Mouse (Mus musculus): ENCODE data around the gene Nhp2. TPM values are rescaled to one million over a fixed set of nuclear protein-coding genes. Genes with fewer than 3 reads are reported as not detected.

The Nhp2 gene
- polyA plus RNA-seq, 1 experiment from 2014 or later: 349 TPM

DNA sequence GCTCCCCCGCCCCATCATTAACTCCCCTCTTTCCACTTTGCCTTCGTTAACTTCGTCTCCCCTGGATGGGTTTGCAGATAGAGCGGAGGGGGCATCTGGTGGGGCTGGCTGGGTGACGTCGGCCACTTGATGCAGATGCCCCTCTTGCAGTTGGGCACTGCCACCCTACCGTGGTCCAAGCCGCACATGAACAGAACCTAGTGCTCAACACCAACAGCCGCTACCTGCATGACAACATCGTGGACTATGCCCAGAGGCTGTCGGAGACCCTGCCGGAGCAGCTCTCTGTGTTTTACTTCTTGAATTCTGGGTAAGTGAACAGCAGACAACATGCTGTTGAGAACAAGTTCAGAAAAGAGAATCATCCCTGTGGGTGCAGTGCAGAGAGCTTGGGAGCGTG lies 33.1 kb upstream of the Nhp2 start:
- H3K9ac ChIP-seq (ENCODE audit: low read depth, low read length): peak overlapping the region; percentile 97
- H3K4me2 ChIP-seq: peak overlapping the region; percentile 70
- H3K9me3 ChIP-seq (ENCODE audit: control insufficient read depth, low read length): no peaks in the 10 kb centered on the region
- no peak overlapping the region for H3K27ac ChIP-seq (ENCODE audit: low read depth, low read length)
- H3K4me1 ChIP-seq (replicated peaks; ENCODE audit: control insufficient read depth, insufficient read depth, low read length): peaks cover 22% of the 10 kb centered on the region
- WGBS: 92% methylated on average over 13 of the region's 13 CpGs
- DNase-seq (ENCODE audit: low spot score): no peak
- ATAC-seq (replicated peaks; ENCODE audit: low FRiP score): no peak
- peak overlapping the region; percentile 81; the same call in 1 of the 2 replicates for H3K4me3 ChIP-seq (ENCODE audit: low read depth, low read length)
- no peaks in the 10 kb centered on the region for H3K27me3 ChIP-seq (replicated peaks; ENCODE audit: control insufficient read depth, insufficient read depth, low read length)
- peaks cover 46% of the 10 kb centered on the region for H3K36me3 ChIP-seq (ENCODE audit: control insufficient read depth, insufficient read depth, low read length)

GRCm38 (mm10) chr11:51587059-51587458 lies 32.5 kb upstream of the Nhp2 start:
- 89% methylated on average over 1 of the region's 1 CpGs for WGBS
- Histone ChIP-seq H3K4me3 (ENCODE audit: low read depth, low read length) (peak overlapping the region; percentile 11; the same call in 1 of the 2 replicates), H3K36me3 (ENCODE audit: control insufficient read depth, insufficient read depth, low read length) (peaks cover 52% of the 10 kb centered on the region), H3K4me2 (no peak overlapping the region), H3K27me3 (replicated peaks; ENCODE audit: control insufficient read depth, insufficient read depth, low read length) (no peaks in the 10 kb centered on the region), H3K27ac (ENCODE audit: low read depth, low read length) (no peak overlapping the region; the same call in 1 of the 2 replicates), H3K9me3 (ENCODE audit: control insufficient read depth, low read length) (no peaks in the 10 kb centered on the region), H3K4me1 (replicated peaks; ENCODE audit: control insufficient read depth, insufficient read depth, low read length) (peaks cover 22% of the 10 kb centered on the region), H3K9ac (ENCODE audit: low read depth, low read length) (peak overlapping the region; percentile 12; the same call in 1 of the 2 replicates)
- DNase-seq (ENCODE audit: low spot score): no peak
- ATAC-seq (replicated peaks; ENCODE audit: low FRiP score): no peak

DNA sequence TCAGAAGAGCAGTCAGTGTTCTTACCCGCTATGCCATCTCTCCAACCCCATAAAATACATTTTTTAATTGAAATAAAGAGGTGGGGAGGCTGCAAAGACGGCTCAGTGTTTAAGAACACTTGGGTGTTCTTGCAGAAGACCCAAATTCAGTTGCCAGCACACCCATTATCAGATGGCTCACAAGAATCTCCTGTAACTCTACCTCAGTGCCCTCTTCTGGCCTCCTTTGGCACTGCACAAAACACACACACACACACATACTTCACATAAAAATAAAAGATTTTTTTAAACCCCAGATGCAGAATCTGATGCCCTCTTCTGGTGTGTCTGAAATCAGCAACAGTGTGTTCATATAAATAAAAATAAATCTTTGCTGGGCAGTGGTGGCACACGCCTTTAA lies 30.7 kb upstream of the Nhp2 start:
- ATAC-seq (replicated peaks; ENCODE audit: low FRiP score): no peak
- whole genome bisulfite sequencing: 93% methylated on average over 3 of the region's 3 CpGs
- DNase-seq (ENCODE audit: low spot score): no peak

DNA sequence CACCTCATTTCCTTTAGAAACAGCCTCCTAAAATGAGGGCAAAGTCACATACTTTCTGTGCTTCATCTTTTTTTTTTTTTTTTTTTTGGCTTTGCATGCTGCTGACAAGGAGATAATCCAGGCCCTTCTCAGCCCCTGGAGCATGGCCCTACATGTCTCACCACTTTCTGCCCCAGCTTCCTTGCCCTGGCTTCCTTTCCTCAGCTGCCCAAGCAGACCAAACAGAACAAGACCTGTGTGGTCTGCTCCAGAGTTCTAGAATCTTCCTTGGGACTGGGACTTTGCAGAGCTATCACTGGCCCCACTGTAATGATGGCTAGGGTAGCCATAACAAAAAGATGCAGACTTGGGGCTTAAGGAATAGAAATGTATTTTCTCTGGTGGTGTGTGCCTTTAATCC lies 29.5 kb upstream of the Nhp2 start:
- H3K9ac ChIP-seq (ENCODE audit: low read depth, low read length): no peak overlapping the region
- no peak for DNase-seq (ENCODE audit: low spot score)
- no peak overlapping the region for H3K4me2 ChIP-seq
- no peak overlapping the region for H3K27ac ChIP-seq (ENCODE audit: low read depth, low read length)
- peaks cover 78% of the 10 kb centered on the region for H3K36me3 ChIP-seq (ENCODE audit: control insufficient read depth, insufficient read depth, low read length)
- H3K27me3 ChIP-seq (replicated peaks; ENCODE audit: control insufficient read depth, insufficient read depth, low read length): no peaks in the 10 kb centered on the region
- H3K4me3 ChIP-seq (ENCODE audit: low read depth, low read length): no peak overlapping the region
- H3K4me1 ChIP-seq (replicated peaks; ENCODE audit: control insufficient read depth, insufficient read depth, low read length): peaks cover 18% of the 10 kb centered on the region
- no peak for ATAC-seq (replicated peaks; ENCODE audit: low FRiP score)
- H3K9me3 ChIP-seq (ENCODE audit: control insufficient read depth, low read length): no peaks in the 10 kb centered on the region

More for the DNA sequence above, 30.7 kb upstream of the Nhp2 start:
- Histone ChIP-seq H3K36me3 (ENCODE audit: control insufficient read depth, insufficient read depth, low read length) (peaks cover 69% of the 10 kb centered on the region), H3K9me3 (ENCODE audit: control insufficient read depth, low read length) (no peaks in the 10 kb centered on the region), H3K4me2 (no peak overlapping the region), H3K4me3 (ENCODE audit: low read depth, low read length) (no peak overlapping the region), H3K9ac (ENCODE audit: low read depth, low read length) (no peak overlapping the region), H3K27ac (ENCODE audit: low read depth, low read length) (no peak overlapping the region), H3K27me3 (replicated peaks; ENCODE audit: control insufficient read depth, insufficient read depth, low read length) (no peaks in the 10 kb centered on the region), H3K4me1 (replicated peaks; ENCODE audit: control insufficient read depth, insufficient read depth, low read length) (peaks cover 21% of the 10 kb centered on the region)

DNA sequence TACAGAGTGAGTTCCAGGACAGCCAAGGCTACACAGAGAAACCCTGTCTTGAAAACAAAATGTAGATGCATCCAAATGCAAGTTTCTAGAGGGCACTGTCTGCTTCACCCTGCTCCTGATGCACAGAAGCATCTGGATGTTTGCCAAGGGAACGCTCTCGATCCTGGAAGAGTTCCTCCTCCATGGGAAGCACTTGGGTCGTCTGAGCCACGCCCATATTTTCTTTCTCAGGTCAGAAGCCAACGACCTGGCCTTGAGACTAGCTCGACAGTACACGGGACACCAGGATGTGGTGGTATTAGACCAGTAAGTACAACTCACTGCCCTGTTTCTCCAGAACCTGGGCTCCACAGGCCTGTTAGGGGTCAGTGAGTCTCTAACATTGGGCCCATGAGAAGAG lies 28.4 kb upstream of the Nhp2 start:
- ATAC-seq (replicated peaks; ENCODE audit: low FRiP score) (no peak), DNase-seq (ENCODE audit: low spot score) (no peak)
- Histone ChIP-seq H3K9ac (ENCODE audit: low read depth, low read length) (no peak overlapping the region), H3K4me1 (replicated peaks; ENCODE audit: control insufficient read depth, insufficient read depth, low read length) (peaks cover 9% of the 10 kb centered on the region), H3K36me3 (ENCODE audit: control insufficient read depth, insufficient read depth, low read length) (peaks cover 81% of the 10 kb centered on the region), H3K4me2 (no peak overlapping the region), H3K27ac (ENCODE audit: low read depth, low read length) (no peak overlapping the region), H3K4me3 (ENCODE audit: low read depth, low read length) (no peak overlapping the region), H3K27me3 (replicated peaks; ENCODE audit: control insufficient read depth, insufficient read depth, low read length) (no peaks in the 10 kb centered on the region), H3K9me3 (ENCODE audit: control insufficient read depth, low read length) (no peaks in the 10 kb centered on the region)
- WGBS: 76% methylated on average over 7 of the region's 7 CpGs

- peaks cover 1% of the 10 kb centered on the region; the same call in 1 of the 2 replicates for H3K4me1 ChIP-seq (replicated peaks; ENCODE audit: control insufficient read depth, insufficient read depth, low read length)
- WGBS: 89% methylated on average over 7 of the region's 7 CpGs
- ATAC-seq (replicated peaks; ENCODE audit: low FRiP score) (no peak), DNase-seq (ENCODE audit: low spot score) (no peak)
- H3K27me3 ChIP-seq (replicated peaks; ENCODE audit: control insufficient read depth, insufficient read depth, low read length): no peaks in the 10 kb centered on the region
- no peak overlapping the region for H3K27ac ChIP-seq (ENCODE audit: low read depth, low read length)
- no peak overlapping the region for H3K9ac ChIP-seq (ENCODE audit: low read depth, low read length)
- peaks cover 77% of the 10 kb centered on the region for H3K36me3 ChIP-seq (ENCODE audit: control insufficient read depth, insufficient read depth, low read length)
- no peak overlapping the region for H3K4me2 ChIP-seq
- H3K9me3 ChIP-seq (ENCODE audit: control insufficient read depth, low read length): no peaks in the 10 kb centered on the region
- H3K4me3 ChIP-seq (ENCODE audit: low read depth, low read length): no peak overlapping the region
Observed at GRCm38 (mm10) chr11:51591915-51592314, 27.6 kb upstream of the Nhp2 start.

- WGBS: 91% methylated on average over 4 of the region's 4 CpGs
- no peaks in the 10 kb centered on the region for H3K27me3 ChIP-seq (replicated peaks; ENCODE audit: control insufficient read depth, insufficient read depth, low read length)
- H3K4me3 ChIP-seq (ENCODE audit: low read depth, low read length): no peak overlapping the region
- DNase-seq (ENCODE audit: low spot score) (no peak), ATAC-seq (replicated peaks; ENCODE audit: low FRiP score) (no peak)
- H3K4me1 ChIP-seq (replicated peaks; ENCODE audit: control insufficient read depth, insufficient read depth, low read length): no peaks in the 10 kb centered on the region
- H3K36me3 ChIP-seq (ENCODE audit: control insufficient read depth, insufficient read depth, low read length): peaks cover 73% of the 10 kb centered on the region
- no peaks in the 10 kb centered on the region for H3K9me3 ChIP-seq (ENCODE audit: control insufficient read depth, low read length)
- no peak overlapping the region for H3K4me2 ChIP-seq
- no peak overlapping the region for H3K9ac ChIP-seq (ENCODE audit: low read depth, low read length)
- H3K27ac ChIP-seq (ENCODE audit: low read depth, low read length): no peak overlapping the region
Observed at GRCm38 (mm10) chr11:51593368-51593767, 26.2 kb upstream of the Nhp2 start.

DNA sequence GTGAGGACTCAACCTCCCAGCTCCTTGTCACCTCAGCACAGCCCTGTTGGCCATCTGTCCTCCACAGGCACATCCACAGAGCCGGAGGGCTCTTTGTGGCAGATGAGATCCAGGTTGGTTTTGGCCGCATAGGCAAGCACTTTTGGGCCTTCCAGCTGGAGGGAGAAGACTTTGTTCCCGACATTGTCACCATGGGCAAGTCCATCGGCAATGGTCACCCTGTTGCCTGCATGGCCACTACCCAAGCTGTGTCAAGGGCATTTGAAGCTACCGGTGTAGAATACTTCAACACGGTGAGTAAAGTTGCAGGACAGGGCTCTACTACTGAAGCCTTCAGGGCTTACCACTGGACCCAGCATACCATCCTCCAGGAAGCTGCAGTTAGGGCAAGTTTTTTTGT lies 25.7 kb upstream of the Nhp2 start:
- H3K36me3 ChIP-seq (ENCODE audit: control insufficient read depth, insufficient read depth, low read length): peaks cover 73% of the 10 kb centered on the region
- no peaks in the 10 kb centered on the region for H3K9me3 ChIP-seq (ENCODE audit: control insufficient read depth, low read length)
- 88% methylated on average over 6 of the region's 6 CpGs for WGBS
- no peak for ATAC-seq (replicated peaks; ENCODE audit: low FRiP score)
- no peak overlapping the region for H3K9ac ChIP-seq (ENCODE audit: low read depth, low read length)
- no peak overlapping the region for H3K4me2 ChIP-seq
- DNase-seq (ENCODE audit: low spot score): no peak
- H3K27ac ChIP-seq (ENCODE audit: low read depth, low read length): no peak overlapping the region
- H3K4me3 ChIP-seq (ENCODE audit: low read depth, low read length): no peak overlapping the region
- no peaks in the 10 kb centered on the region for H3K4me1 ChIP-seq (replicated peaks; ENCODE audit: control insufficient read depth, insufficient read depth, low read length)
- no peaks in the 10 kb centered on the region for H3K27me3 ChIP-seq (replicated peaks; ENCODE audit: control insufficient read depth, insufficient read depth, low read length)

DNA sequence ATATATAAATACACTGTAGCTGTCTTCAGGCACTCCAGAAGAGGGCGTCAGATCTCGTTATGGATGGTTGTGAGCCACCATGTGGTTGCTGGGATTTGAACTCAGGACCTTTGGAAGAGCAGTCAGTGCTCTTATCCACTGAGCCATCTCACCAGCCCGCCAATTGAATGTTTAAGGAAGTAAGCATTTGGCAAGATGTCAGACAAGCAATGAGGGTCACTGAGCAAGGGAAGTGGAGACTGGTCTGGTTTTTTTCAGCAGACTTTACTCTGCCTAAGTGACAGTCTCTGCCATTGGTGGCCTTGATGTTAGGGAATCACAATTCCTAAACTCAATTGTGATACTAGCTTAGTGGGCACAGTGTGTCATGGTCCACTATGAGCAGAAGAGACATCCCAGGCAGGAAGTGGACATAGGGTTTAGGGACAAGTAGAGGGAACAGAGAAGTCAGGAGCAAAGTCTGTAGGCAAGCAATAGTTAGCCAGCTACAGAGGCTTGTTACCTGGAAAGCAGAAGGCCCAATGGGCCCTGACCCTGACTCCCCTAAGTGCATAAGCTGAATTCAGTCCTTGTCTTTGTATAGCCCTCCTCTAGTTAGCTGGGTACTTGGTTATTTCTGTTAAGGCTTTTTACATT lies 24.7 kb upstream of the Nhp2 start:
- WGBS: 58% methylated on average over 3 of the region's 3 CpGs
- H3K4me3 ChIP-seq (ENCODE audit: low read depth, low read length): no peak overlapping the region
- no peaks in the 10 kb centered on the region for H3K9me3 ChIP-seq (ENCODE audit: control insufficient read depth, low read length)
- ATAC-seq (replicated peaks; ENCODE audit: low FRiP score): no peak
- no peaks in the 10 kb centered on the region for H3K4me1 ChIP-seq (replicated peaks; ENCODE audit: control insufficient read depth, insufficient read depth, low read length)
- H3K4me2 ChIP-seq: no peak overlapping the region
- H3K27ac ChIP-seq (ENCODE audit: low read depth, low read length): no peak overlapping the region
- no peak for DNase-seq (ENCODE audit: low spot score)
- peaks cover 74% of the 10 kb centered on the region for H3K36me3 ChIP-seq (ENCODE audit: control insufficient read depth, insufficient read depth, low read length)
- no peaks in the 10 kb centered on the region for H3K27me3 ChIP-seq (replicated peaks; ENCODE audit: control insufficient read depth, insufficient read depth, low read length)
- H3K9ac ChIP-seq (ENCODE audit: low read depth, low read length): no peak overlapping the region

Data from liver, embryonic 11.5 days (tissue).